Mouse (Mus musculus) c-Kit-positive CD71-positive TER-119-negative erythroid progenitor cells, embryonic 14.5 days (primary cell): Measurements from ENCODE around the gene Fbxl18.
A peak's percentile ranks its signal among the peaks of the same experiment; 100 is the strongest.
"Not testable (repeated sequence)": the region's sequence is repeated elsewhere in the genome, so short reads cannot be mapped to it uniquely, and the experiment has no call there.

Experiments used
- DNase-seq: peaks from one replicate; pipeline ENCODE4 v3.0.0-alpha.2; 2013; ENCODE audit warnings: low read depth

The Fbxl18 gene

DNA sequence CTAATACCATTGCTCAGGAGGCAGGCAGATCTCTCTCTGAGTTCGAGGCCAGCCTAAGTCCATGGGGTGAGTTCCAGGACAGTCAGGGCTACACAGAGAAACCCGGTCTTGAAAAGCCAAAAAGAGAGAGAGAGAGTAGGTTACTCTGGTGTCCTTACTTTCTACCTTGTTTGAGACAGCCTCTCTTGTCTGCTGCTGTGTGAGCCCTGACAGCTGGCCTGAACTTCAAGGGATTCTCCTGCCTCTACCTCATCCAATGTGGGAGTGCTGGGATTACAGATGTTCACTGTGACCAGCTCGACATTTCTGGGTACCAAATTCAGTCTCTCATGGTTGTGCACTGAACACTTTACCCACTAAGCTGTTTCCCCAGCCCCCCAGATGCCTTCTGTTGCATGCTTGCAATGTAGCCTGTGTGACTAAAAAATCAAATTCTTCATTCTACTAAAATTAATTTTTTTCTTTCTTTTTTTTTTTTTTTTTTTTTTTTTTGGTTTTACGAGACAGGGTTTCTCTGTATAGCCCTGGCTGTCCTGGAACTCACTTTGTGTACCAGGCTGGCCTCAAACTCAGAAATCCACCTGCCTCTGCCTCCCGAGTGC lies 4.8 kb upstream of the Fbxl18 start:
- no peak for DNase-seq

DNA sequence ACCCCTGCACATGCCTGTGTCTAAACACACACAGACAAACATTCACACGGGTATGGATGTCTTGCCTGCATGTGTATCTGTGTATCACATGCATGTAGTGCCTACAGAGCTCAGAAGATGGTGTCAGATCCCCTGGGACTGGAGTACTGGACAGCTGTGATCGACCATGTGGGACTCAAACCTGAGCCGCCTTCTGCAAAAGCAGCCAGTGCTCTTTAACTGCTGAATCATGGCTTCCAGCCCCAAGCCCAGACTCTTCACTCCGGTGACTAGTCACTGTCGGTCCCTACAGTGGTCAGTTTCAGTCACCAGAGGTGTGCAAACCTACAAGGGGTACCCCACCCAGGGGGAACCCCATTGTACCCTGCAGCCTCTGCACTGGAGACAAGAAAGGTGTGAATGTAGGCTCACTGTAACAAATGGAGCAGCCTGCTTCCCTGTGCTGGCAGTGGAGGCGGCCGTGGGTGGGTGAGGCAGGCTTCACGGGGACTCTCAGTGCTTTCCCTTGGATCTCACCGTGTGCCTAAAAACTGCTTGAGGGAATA lies 3.9 kb upstream of the Fbxl18 start:
- DNase-seq = no peak

- no peak for DNase-seq
Measured at GRCm38 (mm10) chr5:142898316-142898715, 3.1 kb upstream of the Fbxl18 start.

DNA sequence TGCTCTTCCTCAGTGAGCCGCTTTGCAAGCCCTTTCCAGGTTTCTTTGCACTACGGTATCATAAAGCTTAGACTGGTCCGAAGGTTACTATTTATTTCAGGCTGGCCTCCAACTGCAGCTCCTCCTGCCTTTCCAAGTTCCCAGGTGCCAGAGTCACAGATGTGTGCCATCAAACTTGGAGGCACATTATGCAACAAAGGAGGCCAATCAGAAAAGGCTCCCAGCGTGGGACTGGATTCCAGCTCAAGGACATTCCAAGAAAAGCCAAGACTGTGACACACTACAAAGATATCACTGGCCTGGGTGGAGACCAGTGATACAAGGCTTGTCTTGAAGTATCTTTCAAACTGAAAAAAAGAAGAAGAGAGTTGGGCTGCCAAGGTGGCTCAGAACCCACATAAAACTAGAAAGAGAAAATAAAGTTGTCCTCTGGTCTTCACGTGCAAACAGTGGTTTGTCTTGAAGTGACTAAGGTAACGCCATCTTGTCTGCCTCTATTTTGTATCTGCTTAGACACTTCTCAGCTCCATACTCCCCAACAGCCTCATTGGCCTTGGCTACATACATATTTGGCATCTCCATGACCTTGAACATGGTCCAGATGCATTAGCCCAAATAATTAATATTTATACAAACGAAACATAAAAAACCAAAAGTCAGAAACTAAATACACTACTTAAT lies 2.5 kb upstream of the Fbxl18 start:
- DNase-seq = no peak

DNA sequence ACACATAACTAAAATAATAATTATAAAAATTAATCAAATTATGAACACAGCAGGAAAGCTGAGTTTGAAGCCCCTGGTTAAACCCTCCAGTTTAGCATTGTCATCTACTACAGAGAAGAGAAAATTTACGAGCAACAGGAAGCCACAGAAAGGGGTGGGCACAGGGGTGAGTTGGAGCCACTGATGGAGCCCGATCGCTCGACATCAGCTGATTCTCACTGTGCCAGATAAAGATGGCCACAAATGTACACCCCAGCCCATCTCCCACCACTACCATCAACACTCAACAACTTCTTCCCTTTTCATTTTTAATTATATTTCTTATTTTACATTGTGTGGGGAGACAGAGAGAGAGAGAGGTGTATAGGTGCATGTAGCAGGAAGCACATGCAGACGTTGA lies 1.5 kb upstream of the Fbxl18 start:
- DNase-seq = no peak

DNA sequence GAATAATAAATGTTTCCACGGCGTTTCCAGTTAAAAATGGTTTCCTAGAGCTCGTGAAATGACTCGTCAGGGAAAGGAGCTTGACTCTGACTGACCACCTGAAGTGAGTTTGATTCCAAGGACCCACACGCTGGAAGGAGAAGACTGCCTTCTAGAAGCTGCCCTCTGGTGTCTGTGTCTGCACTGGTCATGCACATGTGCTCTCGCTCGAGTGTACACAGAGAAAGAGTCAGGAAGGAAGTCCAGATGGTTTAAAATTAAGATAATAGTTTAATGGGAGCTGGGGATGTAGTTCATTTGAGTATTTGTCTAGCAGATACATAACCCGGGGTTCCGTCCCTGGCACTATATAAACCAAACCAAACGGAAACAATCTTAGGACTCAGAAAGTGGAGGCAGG lies 971 bp upstream of the Fbxl18 start:
- no peak for DNase-seq

DNA sequence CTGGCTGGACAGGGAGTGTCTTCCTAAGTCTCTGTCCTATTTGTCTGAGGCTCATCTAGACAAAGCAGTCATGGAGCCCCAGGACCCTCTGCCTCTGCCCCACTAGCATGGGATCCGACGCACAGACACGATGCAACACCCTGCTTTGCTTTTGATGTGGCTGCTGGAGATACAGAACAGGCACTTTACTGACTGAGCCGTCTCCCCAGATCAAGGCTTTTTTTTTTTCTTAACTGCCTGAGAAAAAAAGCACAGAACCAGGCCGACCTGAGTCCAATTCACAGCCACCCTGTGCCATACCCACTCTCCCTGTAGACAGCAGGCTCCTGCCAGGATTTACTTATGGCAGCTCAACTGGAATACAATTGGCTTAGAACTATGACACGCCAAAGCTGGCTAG lies 3.8 kb downstream of the Fbxl18 start:
- no peak for DNase-seq

GRCm38 (mm10) chr5:142887533-142887932 lies 7.7 kb downstream of the Fbxl18 start:
- not testable (repeated sequence) for DNase-seq

DNA sequence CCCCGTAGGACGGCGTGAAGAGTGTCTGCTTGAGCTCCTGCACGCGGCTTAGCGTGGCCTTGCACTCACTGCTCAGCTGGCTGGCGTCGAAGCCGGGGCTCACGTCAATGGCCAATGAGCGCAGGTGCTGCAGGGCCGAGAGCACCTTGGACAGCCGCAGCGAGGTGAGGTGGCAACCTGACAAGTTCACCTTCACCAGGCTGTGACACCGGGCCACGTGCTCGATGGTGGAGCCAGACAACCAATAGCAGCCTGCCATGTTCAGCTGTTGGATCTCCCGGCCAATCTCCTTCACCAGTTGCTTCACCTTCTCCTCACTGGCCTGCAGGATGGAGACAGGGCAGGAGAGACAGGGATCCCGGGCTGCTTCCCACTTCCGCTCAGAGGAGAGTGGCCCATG lies 8.5 kb downstream of the Fbxl18 start:
- no peak for DNase-seq

- no peak for DNase-seq
Measured at GRCm38 (mm10) chr5:142886181-142886580, 9.0 kb downstream of the Fbxl18 start.

DNA sequence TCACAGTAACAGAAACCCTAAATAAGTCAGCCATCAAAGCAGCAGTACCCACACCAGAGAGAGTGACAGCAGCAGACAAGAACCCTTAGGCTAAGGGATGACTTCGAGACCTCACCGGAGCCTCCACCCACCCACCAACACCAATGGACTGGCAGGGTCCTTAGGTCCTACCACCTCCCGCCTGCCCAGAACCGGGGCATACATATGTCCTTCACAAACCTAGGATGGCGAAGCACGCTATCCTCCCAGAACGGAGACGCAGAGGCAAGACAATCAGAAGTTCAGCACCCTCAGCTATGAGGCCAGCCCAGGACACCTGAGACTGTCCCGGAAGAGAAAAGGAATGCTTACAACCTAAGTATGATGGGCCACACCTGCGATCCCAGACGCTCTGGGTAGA lies 12.8 kb downstream of the Fbxl18 start:
- DNase-seq = no peak

DNA sequence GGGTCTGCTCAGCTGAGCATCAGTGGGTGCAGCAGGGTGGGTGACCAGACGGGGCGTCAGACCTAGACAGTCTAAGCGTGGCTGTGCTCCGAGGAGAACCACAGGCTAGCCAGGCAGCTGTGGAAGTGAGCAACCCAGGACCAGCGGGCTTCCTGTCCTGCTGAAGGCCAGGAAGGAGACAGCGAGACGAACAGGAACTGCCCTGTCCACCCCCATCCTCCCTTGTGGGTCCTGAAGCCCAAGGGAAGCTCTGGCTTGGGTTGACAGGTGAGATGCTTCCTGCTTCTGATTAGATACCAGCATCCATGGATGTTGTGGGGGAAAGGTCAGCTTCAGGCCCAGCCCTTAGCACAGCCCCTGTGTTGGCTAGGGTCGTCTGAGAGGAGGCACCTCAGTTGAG lies 13.3 kb downstream of the Fbxl18 start:
- no peak for DNase-seq

DNA sequence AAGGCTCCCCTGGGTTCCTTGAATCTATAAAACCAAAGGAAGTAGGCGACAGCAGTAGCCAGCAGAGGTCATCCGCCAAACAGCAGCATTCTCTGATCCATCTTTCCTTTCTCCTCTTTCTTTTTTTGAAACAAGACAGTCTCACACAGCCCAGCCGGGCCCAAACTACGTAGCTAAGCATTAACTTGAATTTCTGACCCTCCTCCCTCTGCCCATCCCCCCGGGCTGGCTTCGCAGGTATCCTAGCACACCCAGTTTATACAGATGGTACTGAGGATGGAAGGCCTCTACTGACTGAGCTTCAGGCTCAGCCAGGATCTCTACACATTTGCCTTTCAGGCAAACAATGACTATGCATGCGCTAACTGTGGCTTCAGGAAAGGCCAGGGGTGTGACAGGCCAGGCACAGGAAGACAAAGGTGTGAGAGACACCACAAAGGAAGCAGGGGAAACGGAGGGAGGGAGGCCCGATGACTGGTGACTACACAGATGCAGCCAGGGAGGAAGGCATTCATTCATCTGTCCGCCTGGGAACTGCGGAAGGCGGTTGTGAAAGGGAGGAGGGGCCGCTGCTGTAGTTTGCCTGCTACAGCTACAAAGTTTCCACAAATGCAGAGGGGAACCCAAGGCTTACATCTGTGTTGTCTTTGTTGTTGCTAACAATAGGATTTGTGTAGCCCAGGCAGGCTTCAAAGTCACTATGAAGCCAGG lies 14.3 kb downstream of the Fbxl18 start:
- no peak for DNase-seq

DNA sequence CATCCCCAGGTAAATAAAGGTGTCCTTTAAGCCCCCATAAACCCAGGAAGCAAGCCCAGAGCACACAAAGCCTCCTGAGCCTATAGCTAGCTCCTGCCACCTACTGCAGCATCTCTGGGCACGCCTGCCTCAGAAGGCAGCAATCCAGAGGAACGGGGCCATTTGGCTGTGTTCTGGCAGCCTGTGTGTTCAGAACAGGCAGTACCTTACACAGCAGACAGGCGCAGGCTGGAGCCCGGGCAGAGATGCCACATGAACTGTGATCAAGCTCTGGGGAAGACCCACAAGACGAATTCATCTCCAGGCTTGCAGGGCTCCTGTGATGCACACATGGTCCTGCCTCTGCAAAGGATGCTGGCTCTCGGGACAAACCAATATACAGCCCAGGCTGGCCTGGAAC lies 15.0 kb downstream of the Fbxl18 start:
- no peak for DNase-seq

- DNase-seq = peak; percentile 90
Measured at GRCm38 (mm10) chr5:142879318-142880175, 15.7 kb downstream of the Fbxl18 start.

- no peak for DNase-seq
Measured at GRCm38 (mm10) chr5:142878570-142878969, 16.7 kb downstream of the Fbxl18 start.

- DNase-seq = peak; percentile 64
Measured at GRCm38 (mm10) chr5:142877337-142878280, 17.6 kb downstream of the Fbxl18 start.

GRCm38 (mm10) chr5:142876896-142877295 lies 18.3 kb downstream of the Fbxl18 start:
- DNase-seq = no peak

DNA sequence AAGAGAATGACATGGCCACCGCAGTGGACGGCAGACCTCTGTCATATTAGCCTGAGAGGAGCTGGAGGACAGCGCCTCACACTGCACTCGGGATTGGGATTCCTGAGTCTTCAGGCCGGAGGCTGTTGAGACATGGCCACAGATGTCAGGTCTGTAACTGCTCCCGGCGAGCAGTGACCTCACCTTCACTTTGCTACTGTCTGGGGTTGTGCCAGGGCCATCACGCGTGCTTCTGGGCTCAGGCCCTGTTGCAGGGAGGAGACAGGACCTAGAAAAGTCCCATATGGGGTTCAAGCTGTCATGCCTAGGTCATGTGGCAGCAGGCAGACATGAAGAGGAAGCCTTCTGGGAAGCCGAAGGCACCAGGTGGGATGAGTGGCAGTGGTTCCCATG lies 19.7 kb downstream of the Fbxl18 start:
- DNase-seq = no peak

DNA sequence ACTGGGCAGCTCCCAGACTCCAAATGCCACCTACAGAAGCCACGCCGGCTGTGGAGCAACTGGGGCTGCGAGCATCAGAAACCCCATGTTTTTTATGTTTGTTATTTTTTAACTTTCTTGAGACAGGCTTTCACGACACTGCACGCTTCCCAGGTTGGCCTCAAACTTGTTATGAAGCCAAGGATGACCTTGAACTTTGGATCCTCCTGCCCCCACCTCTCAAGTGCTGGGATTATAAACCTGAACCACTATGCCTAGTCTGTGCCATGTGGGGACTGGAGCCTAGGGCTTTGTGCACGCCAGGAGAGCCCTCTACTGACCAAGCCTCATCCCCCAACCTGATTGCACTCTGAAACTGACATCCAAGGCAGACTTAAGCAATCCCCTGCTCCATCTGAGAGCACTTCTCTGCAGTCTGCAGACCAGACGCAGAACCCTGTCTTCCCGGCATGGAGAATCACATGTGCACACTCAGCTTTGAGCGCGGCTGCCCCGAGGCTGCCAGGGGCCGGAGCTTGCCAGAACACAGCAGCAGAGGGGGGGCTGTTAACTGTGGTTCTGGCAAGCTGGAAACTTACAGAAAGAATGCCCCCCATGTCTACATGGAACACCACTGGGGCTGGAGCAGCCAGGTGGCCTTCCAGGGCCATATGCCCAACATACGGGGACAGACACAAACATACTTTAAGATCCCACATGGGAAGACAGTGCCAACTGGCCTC lies 20.3 kb downstream of the Fbxl18 start:
- DNase-seq = no peak
